Mouse (Mus musculus) hematopoietic stem cell, adult 5-6 weeks (primary cell): ENCODE data around the gene Zdhhc20. TPM values are rescaled to one million over a fixed set of nuclear protein-coding genes. Genes with fewer than 3 reads are reported as not detected.
A peak's percentile ranks its signal among the peaks of the same experiment; 100 is the strongest.
"Not testable (repeated sequence)": the region's sequence is repeated elsewhere in the genome, so short reads cannot be mapped to it uniquely, and the experiment has no call there.

Experiments
- ATAC-seq, 2 experiments: fragments of 125-278 bp in 1 of 2; replicated peaks in 1 of 2; 2 replicates each; pipeline ENCODE4 v1.8.0; 2016 to 2017; ENCODE audit warnings: inconsistent platforms in 2 of 2, mild to moderate bottlenecking in 2 of 2, moderate number of reproducible peaks in 2 of 2, low read depth in 1 of 2, moderate TSS enrichment in 1 of 2; ENCODE audit not compliant: low FRiP score in 2 of 2, poor library complexity in 2 of 2, severe bottlenecking in 2 of 2, insufficient read depth in 1 of 2, low TSS enrichment in 1 of 2
- total RNA-seq: library from RNA; stranded (forward); fragments of 172-1452, 232-1000 nt; gene quantifications from 2 replicates; pipeline ENCODE4 v1.2.3, GENCODE M21; 2017

Gene Zdhhc20
- total RNA-seq, 1 experiment from 2014 or later, result 43.2 TPM

DNA sequence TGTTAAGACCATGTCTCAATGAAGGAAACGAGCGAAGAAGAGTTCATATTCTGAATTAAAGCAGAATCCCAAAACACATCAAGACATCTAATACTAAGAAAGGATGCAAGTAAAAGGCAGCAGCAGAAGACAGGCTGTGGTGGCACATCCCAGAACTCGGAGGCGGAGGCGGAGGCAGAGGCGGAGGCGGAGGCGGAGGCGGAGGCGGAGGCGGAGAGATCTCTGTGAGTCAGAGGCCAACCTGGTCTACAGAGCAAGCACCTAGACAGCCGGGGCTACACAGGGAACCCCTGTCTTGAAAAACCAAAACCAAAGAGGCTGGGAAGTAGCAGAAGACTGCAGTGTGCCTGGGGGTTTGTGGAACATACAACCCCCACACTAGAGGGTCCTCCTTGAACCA is 6.8 kb upstream of the Zdhhc20 start:
- ATAC-seq, result no peak

DNA sequence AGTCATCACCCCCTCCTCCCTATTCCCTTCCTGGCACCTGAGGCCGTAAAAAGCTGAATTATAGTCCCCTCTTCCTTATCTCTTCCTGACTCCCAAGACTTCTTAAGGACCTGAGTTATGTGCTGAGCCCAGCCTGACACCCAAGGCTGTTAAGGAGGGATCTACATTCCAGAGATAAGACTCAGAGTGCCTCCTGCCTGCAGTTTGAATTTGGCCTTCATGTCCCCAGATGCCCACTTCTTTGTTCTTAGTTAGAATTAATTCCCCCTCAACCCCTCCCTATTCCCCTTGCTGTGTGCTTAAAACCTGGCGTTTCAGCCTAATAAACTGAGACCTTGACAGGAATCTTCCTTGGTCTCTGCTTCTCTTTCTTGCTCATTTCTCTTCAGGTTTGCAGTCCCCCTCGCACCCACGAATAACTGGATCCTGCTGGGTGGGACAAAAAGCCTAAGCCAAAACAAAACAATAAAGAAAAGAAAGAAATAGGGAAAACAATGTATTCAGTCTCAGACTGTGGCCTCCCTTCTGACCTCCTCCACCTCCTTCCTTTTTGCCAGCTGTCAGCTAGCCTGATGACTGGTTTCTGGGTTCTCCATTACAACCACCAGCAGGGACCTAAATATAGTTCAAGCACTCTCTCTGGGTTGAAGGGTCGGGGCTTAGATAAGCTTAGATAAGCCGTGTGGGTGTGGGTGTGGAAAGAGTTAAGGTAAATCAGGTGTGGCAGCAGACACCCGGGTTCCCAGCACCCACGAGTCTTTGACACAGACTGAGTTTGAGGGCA is 6.2 kb upstream of the Zdhhc20 start:
- ATAC-seq, result 0 out of 4 replicates have a peak, but pooled peaks of 1 of the 2 experiments have one; percentile 21

DNA sequence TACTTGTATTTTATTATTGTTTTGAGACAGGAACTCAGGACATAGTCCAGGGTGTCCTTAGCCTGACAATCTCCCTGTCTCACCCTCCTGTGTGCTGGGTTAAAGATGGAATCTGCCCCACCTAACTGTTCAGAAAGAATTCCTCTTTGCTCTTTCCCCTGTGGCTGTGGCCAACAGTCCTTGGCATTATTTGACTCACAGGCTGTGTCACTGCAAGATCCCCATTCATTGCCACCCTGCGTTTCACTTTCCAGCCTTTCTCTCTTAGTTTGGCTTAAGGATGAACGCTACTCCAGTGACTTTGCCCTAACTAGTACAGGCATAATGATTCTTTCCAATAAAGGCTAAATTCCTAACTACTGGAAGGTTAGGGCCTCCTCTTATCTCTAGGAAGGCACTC is 4.3 kb upstream of the Zdhhc20 start:
- ATAC-seq, result no peak

DNA sequence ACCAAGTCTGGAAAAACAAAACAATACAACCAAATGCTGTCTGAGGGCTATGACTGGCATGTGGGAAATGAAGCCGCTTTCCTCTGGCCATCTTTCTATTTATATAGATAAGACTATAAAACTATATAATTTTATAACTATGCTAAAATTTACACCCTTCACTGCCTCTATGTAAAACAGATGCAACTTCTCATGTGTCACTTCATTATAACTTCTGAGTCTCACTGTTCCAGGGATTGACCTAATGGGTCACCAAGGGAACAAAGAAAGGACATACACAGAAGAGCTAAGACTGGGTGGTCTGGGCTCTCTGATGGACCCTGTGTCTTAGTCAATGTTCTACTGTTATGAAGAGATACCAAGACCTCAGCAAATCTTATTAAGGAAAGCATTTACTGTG is 2.9 kb upstream of the Zdhhc20 start:
- no peak for ATAC-seq

DNA sequence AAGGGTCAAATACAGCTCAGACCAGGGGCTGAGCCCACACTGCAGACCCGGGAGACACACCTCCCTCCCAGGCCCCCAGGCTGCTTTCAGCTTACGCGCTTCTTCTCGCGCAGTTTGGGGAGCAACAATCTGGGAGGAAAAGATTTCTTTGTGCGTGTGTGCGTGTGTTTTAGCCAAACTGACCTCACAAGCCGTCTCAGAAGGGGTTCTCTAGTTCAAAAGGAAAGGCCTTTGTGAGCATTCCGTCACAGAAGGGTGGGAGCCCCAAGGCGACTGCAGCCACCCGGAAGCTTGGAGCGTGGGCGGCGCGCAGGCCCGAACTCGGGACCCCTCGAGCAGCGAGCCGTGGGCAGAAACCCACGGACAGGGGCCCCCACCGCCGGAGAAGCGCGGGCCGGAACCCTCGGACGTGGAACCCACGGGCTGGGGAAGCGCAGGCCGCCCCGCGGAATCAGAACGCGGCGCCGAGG is 500 bp downstream of the Zdhhc20 start:
- peak in 1 of 2 experiments; percentile 16; a peak in 1 of 4 replicates for ATAC-seq

DNA sequence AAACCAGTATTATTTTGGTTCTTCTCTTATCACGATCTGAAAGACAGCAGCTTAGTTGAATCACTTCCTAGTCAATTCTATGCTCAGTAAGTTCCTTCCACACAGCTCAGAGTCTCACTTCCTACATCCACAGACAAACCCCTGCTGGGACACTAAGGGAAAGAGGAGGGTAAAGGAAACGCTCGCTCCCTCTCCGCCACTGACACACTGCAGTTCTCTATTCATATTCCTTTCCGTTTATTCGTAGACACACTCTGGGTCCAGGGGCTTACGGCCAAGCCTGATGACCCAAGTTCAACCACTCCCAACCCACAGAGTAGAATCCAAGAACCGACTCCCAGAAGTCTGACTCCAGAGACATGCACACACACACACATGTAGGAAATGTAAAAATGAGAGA is 2.9 kb downstream of the Zdhhc20 start:
- 0 out of 4 replicates have a peak, but pooled peaks of 1 of the 2 experiments have one; percentile 16 for ATAC-seq

DNA sequence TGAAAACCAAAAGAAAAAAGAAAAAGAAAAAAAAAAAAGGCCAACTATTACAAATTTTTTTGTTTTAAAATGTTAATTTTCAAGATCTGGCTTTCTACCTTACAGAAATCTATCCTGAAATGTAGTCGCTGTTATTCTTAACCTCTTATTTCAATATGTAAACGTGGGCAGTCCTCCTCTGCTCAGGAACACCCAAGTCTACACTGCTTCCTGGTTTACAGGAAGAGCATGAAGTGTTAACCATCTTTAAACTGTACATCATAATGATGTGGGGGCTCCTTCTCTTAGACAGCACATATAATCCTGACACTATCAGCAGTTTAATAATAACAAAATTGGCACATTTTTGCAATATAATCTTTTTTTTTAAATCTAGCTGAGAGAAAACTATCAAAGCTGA is 4.0 kb downstream of the Zdhhc20 start:
- ATAC-seq, result no peak

DNA sequence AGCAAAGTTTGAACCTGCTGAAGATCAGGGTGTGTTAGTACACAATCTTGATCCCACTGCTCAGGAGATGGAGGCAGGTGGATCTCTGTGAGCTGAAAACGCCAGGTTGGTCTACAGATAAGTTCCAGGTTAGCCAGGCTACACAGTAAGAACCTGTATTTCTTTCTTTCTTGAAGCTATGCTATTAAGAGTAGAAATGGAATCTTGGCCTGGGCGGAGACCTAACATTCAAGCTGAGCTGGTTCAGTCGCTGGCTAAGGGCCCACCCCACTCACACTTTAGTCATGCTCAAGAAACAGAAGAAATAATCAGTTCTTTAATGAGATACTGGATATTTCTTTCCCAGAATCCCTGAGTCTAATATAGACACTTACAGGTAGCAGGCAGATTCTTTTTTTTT is 6.7 kb downstream of the Zdhhc20 start:
- ATAC-seq, result no peak

DNA sequence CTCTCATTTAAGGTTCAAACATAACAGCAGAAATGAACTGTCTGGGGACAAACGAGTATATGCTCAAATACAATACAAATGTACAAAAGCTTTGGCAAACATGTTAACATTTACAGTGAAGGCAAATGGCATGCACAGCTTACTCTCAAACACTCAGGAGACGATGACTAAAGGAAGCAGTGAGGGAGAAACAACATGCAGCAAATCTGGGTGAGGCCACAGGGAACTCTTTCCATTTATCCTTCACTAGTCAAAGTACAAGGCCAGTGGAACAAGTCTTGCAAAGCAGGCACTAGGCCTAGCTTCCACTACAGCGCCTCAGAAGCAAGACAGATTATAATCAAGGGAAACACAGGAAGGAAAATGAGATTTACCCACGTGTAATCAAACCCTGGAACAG is 7.4 kb downstream of the Zdhhc20 start:
- no peak for ATAC-seq

DNA sequence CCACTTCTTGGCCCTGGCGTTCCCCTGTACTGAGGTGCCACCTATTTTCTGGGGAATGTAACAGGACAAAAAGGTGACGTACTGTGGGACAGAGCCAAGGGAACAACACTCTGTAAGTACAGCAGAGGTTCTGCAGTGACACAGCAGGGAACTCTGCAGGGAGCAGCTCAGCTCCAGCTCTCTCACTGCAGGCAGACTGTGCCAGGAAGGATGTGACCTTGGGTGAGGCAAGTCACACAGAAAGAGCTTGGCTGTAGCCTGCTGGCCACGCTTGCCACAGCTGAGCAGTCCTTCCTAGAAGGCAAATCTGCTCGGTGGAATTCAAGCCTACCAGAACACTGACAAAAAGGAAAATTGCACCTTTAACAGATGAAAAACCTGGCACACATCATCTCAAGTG is 8.3 kb downstream of the Zdhhc20 start:
- ATAC-seq, result peak; percentile 46 to 65; a peak in 2 of 4 replicates

DNA sequence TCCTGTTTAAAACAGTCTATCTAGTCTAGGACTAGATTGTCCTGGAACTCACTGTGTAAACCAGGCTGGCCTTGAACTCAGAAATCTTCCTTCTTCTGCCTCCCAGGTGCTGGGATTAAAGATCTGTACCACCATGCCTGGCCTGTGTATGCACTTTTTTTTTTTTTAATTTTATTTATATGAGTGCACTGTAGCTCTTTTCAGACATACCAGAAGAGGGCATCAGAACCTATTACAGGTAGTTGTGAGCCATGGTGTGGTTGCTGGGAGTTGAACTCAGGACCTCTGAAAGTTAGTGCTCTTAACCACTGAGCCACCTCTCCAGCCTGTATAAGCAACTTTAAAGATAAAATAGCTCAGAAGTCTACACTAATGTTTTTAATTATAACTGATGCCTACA is 9.0 kb downstream of the Zdhhc20 start:
- ATAC-seq, result no peak

DNA sequence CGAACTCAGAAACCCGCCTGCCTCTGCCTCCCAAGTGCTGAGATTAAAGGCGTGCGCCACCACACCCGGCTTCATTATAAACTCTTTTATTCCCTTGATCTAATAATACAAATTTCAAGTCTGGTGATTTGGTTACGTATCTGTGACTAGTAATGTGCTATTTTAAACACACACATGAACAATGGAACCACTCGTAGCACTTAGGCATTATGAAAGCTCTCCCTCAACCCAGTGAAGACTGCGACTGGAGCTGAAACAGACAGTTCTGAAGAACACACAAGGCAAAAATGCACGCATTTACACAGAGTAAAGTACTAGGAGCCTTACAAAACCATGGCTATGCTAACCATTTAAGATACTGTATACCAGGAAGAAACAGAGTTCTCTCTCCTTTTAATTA is 12.2 kb downstream of the Zdhhc20 start:
- no peak for ATAC-seq

DNA sequence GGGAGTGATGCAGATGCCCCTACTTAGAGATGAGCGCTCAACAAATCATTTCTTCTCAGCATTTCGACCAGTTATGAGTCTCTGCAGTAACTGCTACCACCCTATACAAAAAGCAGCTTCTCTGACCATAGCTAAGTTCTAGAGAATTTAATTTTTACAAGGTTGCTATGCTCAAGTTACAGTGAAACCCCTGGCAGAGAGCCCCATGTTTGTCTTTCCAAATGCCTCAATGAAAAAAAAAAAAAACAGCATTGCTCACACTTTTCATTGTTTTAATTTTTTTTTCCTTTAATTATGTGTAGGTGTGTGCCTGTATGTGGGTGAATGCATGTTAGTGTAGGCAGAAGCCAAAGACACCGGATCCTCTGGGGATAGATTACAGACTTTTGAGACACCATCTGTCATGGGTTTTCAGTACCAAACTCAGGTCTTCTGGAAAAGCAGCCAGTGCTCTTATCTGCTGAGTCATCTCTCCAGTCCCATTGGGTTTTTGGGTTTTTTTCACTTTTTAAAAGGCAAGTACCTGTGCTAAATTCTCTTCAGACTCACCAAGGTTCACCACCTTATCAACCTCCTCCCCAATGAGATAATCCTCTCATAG is 23.3 kb downstream of the Zdhhc20 start:
- no peak for ATAC-seq

DNA sequence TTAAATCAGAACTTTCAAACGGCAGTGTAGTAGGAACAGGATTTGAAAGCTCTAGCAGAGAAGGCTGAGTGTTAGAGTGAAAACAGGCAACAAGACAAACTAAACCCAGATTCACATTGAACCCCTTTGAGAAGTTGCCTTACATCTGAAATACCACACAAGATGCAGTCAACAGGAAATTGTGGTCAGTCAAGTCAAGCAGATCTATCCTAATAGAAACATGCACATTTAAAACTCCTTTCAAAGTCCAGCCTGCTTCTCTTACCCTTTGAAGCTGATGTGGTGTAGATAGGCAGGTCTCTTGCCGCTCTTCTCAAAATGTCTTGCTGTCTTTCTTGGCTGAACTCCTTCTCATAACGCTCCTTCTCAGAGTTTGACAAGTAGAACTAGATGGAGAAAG is 24.8 kb downstream of the Zdhhc20 start:
- ATAC-seq, result no peak

DNA sequence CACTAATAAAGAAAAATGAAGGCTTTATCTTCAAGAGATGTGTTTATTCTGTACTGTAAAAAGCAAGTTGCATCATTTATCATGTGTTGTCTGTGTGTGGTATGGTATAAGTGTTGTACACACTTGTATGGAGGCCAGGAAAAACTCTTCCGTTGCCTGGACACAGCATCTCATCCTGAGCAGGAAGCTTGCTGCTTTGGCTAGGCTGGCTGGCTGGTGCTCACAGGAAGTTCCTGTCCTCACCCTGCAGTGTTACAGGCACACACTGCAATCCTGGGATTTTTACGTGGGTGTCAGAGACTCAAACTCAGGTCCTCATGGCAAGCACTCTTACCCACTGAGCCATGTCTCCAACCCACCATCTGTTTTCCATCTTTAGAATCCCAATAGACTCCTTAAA is 26.9 kb downstream of the Zdhhc20 start:
- no peak for ATAC-seq

DNA sequence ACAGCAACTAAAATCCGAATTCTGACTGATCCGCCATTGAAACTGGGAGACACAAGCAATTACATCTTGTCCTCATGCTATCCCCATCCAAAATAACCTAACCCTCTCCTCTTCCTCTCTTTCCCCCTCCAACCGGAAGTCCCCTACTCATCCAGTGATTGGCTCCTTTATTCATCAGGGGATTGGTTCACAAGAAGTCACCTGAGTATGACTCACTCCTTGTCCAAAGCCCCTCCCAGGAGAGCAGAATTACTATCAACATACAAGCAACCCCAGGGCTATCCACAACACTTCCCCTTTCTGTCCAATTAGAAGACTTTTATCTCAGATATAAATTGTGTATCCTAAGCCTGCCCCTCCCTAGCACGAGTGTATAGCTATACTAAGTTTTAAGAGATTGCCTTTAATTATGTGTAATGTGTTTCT is 28.1 kb downstream of the Zdhhc20 start:
- 0 out of 4 replicates have a peak, but pooled peaks of 1 of the 2 experiments have one; percentile 27 for ATAC-seq

DNA sequence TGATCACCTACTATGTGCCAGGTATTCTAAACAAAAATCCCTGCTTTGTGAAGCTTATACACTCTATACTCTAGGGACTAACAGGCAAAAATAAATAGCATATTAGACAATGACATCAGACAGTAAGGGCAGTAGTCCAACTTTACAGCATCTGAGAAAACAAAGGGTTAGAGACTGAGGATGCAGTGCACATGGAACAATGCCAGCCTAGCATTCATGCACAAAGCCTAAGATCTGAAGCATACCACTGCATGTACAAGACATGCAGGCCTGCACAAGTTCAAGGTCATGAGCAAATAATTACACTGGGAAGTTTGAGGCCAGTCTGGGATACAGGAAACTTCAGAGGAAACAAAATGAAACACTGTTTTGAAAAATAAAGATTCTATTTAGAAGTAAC is 30.6 kb downstream of the Zdhhc20 start:
- no peak for ATAC-seq

DNA sequence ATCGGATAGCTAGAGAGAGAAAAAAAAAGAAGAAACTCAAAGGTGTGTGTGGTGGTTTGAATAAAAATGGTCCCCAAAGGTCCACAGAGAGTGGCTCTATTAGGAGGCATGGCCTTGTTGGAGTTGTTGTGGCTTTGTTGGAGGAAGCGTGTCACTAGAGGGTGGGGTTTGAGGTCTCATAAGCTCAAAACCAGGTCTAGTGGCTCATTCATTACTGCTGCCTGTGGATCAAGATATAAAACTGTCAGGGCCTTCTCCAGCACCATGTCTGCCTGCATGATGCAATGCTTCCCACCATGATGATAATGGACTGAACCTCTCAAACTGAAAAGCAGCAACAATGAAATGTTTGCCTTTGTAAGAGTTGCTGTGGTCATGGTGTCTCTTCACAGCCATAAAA is 31.5 kb downstream of the Zdhhc20 start:
- no peak for ATAC-seq

DNA sequence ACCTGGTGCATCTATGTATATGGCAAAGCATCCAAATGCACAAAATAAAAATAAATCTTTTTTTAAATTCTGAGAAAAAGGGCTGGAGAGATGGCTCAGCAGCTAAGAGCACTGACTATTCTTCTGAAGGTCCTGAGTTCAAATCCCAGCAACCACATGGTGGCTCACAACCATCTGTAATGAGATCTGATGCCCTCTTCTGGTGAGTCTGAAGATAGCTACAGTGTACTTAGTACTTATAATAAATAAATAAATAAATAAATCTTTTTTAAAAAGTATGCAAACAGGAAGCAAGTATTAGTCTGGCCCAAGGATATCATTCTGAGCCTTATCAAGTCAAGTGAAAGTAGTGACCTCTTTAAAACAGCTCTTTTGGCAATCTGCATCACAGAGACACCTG is 34.0 kb downstream of the Zdhhc20 start:
- ATAC-seq, result not testable (repeated sequence)
